Mouse (Mus musculus) cerebral cortex, adult 2 months (tissue): ENCODE data around the gene Klf11.

Experiments
- WGBS: fragments of 180-500 bp; shearing (Covaris S2); methylation state at CpG from one replicate; pipeline ENCODE4 v1.1.7; 2018; 5-methylcytosine and 5-hydroxymethylcytosine counted together

Gene Klf11

GRCm38 (mm10) chr12:24651063-24651557 is at the start of gene Klf11:
Klf11 (plus strand) TSS chr12:24651274.
- 1% methylated on average over 68 of the region's 68 CpGs for WGBS

DNA sequence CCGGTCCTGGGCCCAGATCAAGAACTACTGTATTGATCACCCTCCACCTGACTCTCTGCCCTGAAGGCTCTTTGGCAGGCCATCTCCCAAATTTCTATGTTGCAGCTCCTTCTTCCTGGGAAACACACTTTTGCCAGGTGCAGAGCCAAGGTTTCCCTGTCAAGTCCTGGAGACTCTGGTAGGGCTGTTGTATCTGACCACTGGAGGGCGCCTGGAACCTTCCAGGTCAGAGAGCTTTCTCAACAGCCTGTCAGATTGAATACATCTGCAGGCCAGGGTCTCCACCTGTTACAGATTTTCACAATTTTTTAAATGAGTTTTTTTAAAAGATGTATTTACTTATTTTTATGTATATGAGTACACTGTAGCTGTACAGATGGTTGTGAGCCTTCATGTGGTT is 47.8 kb upstream of the Klf11 start:
- 46% methylated on average over 2 of the region's 2 CpGs for WGBS

DNA sequence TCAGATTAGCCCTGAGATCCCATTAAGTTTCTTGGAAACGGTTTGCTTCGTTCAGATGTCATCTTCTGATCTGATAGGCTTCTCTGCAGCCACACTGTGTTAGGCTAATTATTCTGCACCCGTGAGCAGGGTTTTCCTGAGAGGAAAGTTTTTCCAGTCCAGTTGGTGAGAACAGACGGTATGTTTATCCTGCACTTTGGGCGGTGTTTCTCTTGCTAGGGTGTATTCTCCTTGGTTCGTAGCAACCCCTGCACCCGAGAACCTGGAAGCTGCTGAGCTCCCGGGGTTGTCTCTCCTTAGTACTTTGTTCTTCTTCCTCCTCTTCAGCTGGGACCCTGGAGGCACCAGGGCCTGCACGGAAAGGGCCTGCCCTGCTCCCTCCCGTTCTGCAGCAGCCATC is 44.9 kb upstream of the Klf11 start:
- WGBS: 49% methylated on average over 10 of the region's 10 CpGs

DNA sequence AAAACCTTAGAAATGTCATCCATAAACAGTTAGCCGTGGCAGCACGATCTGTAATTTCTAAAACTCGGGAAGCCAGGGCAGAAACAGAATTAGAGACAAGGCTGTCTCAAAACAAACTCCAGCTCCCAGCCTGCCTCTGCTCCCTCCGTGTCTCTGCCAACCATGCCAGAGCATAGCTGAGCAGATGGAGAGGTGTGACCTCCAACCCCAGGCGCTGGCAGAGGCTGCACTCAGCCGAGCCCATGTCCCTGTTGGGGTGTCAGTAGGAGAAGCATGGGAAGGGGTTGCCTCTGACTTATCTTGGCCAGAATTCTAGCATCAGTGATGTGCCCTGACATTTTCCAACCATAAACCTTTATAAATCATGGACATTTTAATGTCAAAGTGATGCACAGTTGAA is 38.5 kb upstream of the Klf11 start:
- WGBS: 78% methylated on average over 6 of the region's 6 CpGs

GRCm38 (mm10) chr12:24614452-24615075 is 36.5 kb upstream of the Klf11 start:
- WGBS: 92% methylated on average over 17 of the region's 17 CpGs

GRCm38 (mm10) chr12:24615140-24615539 is 35.9 kb upstream of the Klf11 start:
- 86% methylated on average over 3 of the region's 3 CpGs for WGBS

- 92% methylated on average over 4 of the region's 4 CpGs for WGBS
Measured at GRCm38 (mm10) chr12:24619436-24619835, 31.6 kb upstream of the Klf11 start.

DNA sequence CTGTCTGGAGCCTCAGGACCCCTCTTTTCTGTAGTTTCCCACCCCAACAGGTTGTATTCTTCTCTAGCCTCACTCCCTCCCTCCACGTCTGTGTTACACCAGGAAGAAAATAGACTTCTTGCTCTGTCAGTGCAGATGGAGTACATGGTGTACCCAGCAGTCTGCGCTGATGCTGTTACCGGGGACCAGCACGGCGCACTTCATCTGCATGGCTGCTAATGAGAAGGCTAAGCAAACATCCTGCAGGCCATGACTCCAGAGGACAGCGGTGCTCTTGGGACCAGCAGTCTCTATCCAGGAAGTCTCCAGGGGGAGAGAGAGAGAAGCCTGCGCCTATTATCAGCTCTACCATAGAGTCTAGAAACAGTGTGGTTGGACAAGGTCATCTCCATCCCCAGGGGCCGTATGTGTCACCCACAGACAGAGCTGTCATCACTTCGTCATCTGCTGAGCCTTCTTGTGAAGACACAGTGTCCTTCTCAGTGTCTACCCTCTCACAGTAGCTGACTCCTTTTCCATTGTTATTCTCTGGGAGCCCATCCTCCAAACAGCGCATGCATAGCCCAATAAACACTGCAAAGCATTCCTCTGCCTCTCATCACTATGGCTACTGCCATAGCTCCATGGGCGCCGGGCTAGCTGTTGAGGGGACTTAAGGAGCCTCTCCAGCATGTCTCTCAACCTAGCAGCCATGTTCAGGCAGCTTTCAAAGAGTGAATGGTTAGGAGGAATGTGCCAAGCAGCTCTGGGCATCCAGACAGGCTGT is 27.4 kb upstream of the Klf11 start:
- WGBS: 62% methylated on average over 12 of the region's 12 CpGs

- WGBS: 86% methylated on average over 5 of the region's 5 CpGs
Measured at GRCm38 (mm10) chr12:24626401-24626800, 24.7 kb upstream of the Klf11 start.

DNA sequence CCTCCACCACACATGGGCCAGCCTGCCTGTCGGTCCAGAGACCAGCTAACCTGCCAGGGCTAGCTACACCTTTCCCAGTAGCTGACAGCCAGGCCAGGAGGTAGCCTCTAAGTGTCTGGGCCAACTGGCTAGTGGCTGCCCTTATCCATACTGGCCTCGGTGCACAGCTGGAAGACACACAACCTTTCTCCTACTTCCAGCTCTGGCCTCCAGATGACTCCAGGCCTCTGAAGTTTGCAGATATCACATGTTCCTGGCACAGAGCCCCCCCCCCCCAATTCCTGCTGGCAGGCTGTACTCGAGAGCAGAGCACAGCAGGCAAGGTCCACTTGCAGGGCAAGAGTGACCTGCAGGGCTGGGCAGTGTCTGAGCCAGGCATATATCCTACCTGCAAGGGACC is 23.9 kb upstream of the Klf11 start:
- 76% methylated on average over 3 of the region's 3 CpGs for WGBS

DNA sequence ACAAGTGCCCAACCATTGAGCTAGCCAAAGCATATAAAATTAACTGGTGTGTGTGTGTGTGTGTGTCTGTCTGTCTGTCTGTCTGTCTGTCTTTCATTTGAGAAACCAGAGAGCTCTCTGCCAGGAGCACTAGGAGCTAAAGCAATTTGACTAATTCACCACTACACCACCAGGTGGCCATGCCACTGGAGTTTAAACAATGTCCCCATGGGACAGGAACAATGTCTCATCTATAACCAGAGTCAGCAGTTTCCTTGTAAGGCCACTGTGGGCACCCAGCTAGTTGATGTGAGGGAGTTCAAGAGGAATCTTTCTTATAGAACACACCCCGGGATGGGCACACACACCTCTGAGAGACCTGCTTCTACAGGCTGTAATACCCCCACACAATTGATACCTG is 20.9 kb upstream of the Klf11 start:
- 71% methylated on average over 1 of the region's 1 CpGs for WGBS

GRCm38 (mm10) chr12:24632404-24632803 is 18.7 kb upstream of the Klf11 start:
- 78% methylated on average over 4 of the region's 4 CpGs for WGBS

GRCm38 (mm10) chr12:24633753-24634191 is 17.3 kb upstream of the Klf11 start:
- 71% methylated on average over 1 of the region's 1 CpGs for WGBS

GRCm38 (mm10) chr12:24634212-24634611 is 16.9 kb upstream of the Klf11 start:
- 75% methylated on average over 4 of the region's 4 CpGs for WGBS

DNA sequence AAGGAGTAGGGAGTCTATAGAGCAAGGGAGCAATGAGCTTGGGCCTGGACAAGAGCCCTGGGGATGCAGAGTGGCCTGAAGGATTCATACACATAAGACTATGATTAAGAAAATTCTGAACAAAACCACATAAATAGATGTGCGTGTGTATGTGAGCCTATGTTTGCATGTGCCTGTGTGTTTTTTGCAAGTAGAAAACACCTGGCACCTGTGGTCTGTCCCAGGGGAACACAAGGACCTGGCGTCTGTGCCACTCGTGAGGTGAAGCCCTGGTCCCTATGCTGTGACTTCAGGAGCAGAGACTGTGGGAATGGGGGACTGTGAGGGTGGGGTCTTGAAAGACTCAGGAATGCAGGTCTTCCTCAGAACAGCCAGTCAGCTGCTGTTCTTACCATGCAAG is 16.4 kb upstream of the Klf11 start:
- 95% methylated on average over 3 of the region's 3 CpGs for WGBS

DNA sequence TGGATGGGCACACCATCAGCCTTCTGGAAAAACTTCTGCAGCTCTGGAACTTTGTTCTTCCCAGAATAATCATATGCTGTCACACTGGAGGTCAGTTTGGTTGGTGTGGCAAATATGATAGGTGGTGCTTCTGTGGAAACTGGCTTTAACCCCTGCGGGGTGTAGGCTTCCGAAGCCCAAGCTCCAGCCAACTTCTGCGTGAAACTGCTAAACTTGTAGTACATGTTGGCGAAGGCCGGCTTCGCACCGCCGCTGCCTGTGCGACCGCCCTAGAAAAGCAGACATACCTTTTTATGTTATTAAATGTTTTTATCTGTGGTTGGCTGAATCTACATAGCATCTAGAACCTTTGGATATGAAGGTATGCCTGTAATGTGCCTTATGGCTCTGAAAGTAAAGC is 12.3 kb upstream of the Klf11 start:
- 97% methylated on average over 10 of the region's 10 CpGs for WGBS

DNA sequence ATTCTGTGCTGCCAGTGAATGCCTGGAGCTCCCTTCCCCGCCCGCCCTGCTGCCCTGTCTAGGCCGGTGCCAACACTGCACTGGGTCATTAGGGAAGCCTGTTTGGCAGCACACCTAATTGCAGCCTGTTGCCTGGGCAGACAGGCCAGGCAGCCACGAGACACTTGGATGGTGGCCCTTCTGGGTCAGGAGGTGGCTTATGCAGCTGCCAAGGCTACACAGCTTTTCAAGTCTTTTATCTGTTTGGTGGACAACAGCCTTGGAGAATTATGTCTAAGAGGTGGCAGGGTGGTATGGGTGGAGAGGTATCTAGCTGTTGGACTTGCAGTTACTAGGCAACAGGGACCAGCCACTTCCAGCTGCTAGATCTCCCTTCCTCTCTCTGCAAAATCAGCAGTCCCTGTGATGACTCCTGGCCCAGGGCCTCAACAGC is 8.7 kb upstream of the Klf11 start:
- WGBS: 54% methylated on average over 4 of the region's 4 CpGs

- 74% methylated on average over 1 of the region's 1 CpGs for WGBS
Measured at GRCm38 (mm10) chr12:24644125-24644571, 6.9 kb upstream of the Klf11 start.

- 89% methylated on average over 6 of the region's 6 CpGs for WGBS
Measured at GRCm38 (mm10) chr12:24645901-24646300, 5.2 kb upstream of the Klf11 start.

DNA sequence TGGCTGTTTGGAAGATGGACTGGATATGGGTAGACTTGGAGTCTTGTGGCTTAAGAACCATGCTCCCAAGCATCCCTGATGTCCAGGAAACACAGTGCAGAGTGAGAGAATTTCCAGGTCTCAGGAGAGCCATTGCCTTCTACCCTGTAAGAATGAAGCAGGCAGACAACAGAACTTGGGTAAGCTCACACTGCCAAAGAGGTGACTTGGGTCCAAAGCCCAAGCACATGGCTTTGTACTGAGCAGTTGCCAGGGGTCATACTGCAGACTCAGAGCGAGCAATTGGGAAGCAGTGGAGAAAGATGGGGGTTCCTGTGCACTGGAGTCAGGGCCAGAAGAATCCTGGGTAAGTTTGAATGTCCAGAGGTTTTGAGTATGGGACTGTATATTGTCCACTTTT is 3.0 kb upstream of the Klf11 start:
- WGBS: 93% methylated on average over 1 of the region's 1 CpGs

DNA sequence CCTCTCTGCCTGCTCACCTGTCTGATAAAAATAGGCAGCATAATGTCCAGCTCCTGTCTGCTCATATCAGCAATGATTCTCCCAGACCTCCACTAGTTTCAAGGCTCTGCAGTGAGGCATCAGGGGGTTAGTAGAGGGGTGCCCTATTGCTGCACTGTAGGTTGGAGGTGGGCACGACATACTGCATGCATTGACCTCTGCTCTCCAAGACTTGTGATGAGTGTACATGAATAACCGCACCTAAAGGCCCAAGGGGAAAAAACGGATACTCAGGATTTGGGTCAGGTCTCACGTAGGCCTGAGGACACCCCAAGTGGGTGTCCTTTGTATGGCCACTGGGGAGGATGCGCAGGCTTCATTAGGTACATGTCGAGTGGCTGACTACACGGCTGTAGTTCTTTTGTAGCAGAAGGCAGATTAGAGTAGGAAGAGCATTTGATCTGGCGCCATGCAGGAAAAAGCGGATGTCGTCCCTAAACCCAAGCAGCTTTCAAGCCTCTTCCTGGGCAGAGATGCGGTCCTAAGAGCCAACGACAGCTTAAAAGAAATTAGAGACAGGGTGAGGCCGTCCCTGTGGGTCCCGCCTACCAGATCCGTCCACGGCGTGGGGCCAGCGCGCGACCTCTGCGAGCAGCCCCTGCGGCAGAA is 535 bp upstream of the Klf11 start:
- WGBS: 5% methylated on average over 22 of the region's 22 CpGs

GRCm38 (mm10) chr12:24651642-24652342 is 718 bp downstream of the Klf11 start:
- WGBS: 3% methylated on average over 36 of the region's 36 CpGs
